ENCODE assay signal across 12 mouse cellular contexts in genomic region chr1:90245533-90245932, GRCm38 (mm10). TPM values are rescaled to one million over a fixed set of nuclear protein-coding genes. Genes with fewer than 3 reads are reported as not detected.
A peak's percentile ranks its signal among the peaks of the same experiment; 100 is the strongest.
DNase-seq lines count a peak whose midpoint lies in the region; ATAC-seq and TF ChIP-seq lines count a peak whose summit lies in the region.
"Had no signal": no experiment of that assay in that cellular context is flagged by ENCODE, and none has a peak within 500 bp of the region (broad histone marks: within the 10 kb centered on the region; RNA-seq: fewer than 3 reads in every experiment).

No protein-coding gene starts in this region.

- no peak for ATAC-seq in forebrain, embryonic 11.5 days (replicated peaks; ENCODE audit: low FRiP score)
- ATAC-seq in intestine, postnatal 0 days: no peak
- ATAC-seq in intestine, embryonic 15.5 days: no peak
- no peak for ATAC-seq in liver, embryonic 12.5 days

- H3K27me3 ChIP-seq in forebrain, embryonic 10.5 days (ENCODE audit: poor library complexity, severe bottlenecking): no peaks in the 10 kb centered on the region
- no peaks in the 10 kb centered on the region; the same call in 1 of the 2 replicates for H3K27me3 ChIP-seq in forebrain, embryonic 11.5 days (ENCODE audit: control insufficient read depth, insufficient read depth, low read length)
- no peaks in the 10 kb centered on the region for H3K27me3 ChIP-seq in intestine, postnatal 0 days (replicated peaks; ENCODE audit: control insufficient read depth, insufficient read depth, low read length)
- H3K27me3 ChIP-seq in intestine, embryonic 15.5 days (replicated peaks): no peaks in the 10 kb centered on the region
- peaks cover under 1% of the 10 kb centered on the region; the same call in 1 of the 2 replicates for H3K27me3 ChIP-seq in liver, embryonic 12.5 days (replicated peaks)
- H3K27me3 ChIP-seq: embryonic facial prominence, embryonic 12.5 days; kidney, embryonic 15.5 days; limb, embryonic 15.5 days had no signal

- WGBS in forebrain, embryonic 10.5 days: 88% methylated on average over 7 of the region's 7 CpGs
- 84% methylated on average over 7 of the region's 7 CpGs for WGBS in forebrain, embryonic 11.5 days
- 77% methylated on average over 7 of the region's 7 CpGs for WGBS in intestine, postnatal 0 days
- 76% methylated on average over 7 of the region's 7 CpGs for WGBS in intestine, embryonic 15.5 days
- WGBS in liver, embryonic 12.5 days (ENCODE audit: insufficient replicate concordance): 89% methylated on average over 7 of the region's 7 CpGs

- peak overlapping the region; percentile 72 for H3K27ac ChIP-seq in forebrain, embryonic 10.5 days
- H3K27ac ChIP-seq in forebrain, embryonic 11.5 days (ENCODE audit: low read depth, low read length): no peak overlapping the region
- H3K27ac ChIP-seq in intestine, postnatal 0 days (ENCODE audit: low read depth, low read length): no peak overlapping the region
- H3K27ac ChIP-seq in intestine, embryonic 15.5 days: no peak overlapping the region
- peak overlapping the region; percentile 94 for H3K27ac ChIP-seq in liver, embryonic 12.5 days
- H3K27ac ChIP-seq: embryonic facial prominence, embryonic 12.5 days; kidney, embryonic 15.5 days; limb, embryonic 15.5 days had no signal

- H3K36me3 ChIP-seq in forebrain, embryonic 10.5 days (replicated peaks): no peaks in the 10 kb centered on the region
- no peaks in the 10 kb centered on the region for H3K36me3 ChIP-seq in forebrain, embryonic 11.5 days (ENCODE audit: control insufficient read depth, insufficient read depth, low read length)
- H3K36me3 ChIP-seq in intestine, postnatal 0 days (ENCODE audit: control insufficient read depth, insufficient read depth): no peaks in the 10 kb centered on the region
- no peaks in the 10 kb centered on the region for H3K36me3 ChIP-seq in intestine, embryonic 15.5 days
- no peaks in the 10 kb centered on the region for H3K36me3 ChIP-seq in liver, embryonic 12.5 days
- H3K36me3 ChIP-seq: embryonic facial prominence, embryonic 12.5 days; kidney, embryonic 15.5 days; limb, embryonic 15.5 days had no signal

- TF ChIP-seq CTCF in intestine, postnatal 0 days (IDR thresholded peaks at IDR 0.05; ENCODE audit: low read depth): peak; percentile 50

- peaks cover 50% of the 10 kb centered on the region for H3K4me1 ChIP-seq in forebrain, embryonic 10.5 days
- peaks cover 5% of the 10 kb centered on the region; the same call in 1 of the 2 replicates for H3K4me1 ChIP-seq in forebrain, embryonic 11.5 days (replicated peaks; ENCODE audit: control insufficient read depth, insufficient read depth, low read length)
- H3K4me1 ChIP-seq in intestine, postnatal 0 days (replicated peaks; ENCODE audit: control insufficient read depth, insufficient read depth, low read length): no peaks in the 10 kb centered on the region
- H3K4me1 ChIP-seq in intestine, embryonic 15.5 days (replicated peaks): 0 out of 2 replicates have a peak, but pooled peaks cover 2% of the 10 kb centered on the region
- H3K4me1 ChIP-seq in liver, embryonic 12.5 days: peaks cover 100% of the 10 kb centered on the region

- H3K4me3 ChIP-seq in forebrain, embryonic 10.5 days: no peak overlapping the region
- H3K4me3 ChIP-seq in forebrain, embryonic 11.5 days (ENCODE audit: low read depth, low read length): no peak overlapping the region
- H3K4me3 ChIP-seq in intestine, postnatal 0 days (ENCODE audit: low read depth, low read length): no peak overlapping the region
- no peak overlapping the region for H3K4me3 ChIP-seq in intestine, embryonic 15.5 days (replicated peaks)
- no peak overlapping the region for H3K4me3 ChIP-seq in liver, embryonic 12.5 days
- H3K4me3 ChIP-seq: embryonic facial prominence, embryonic 12.5 days; kidney, embryonic 15.5 days; limb, embryonic 15.5 days had no signal

- H3K9ac ChIP-seq in forebrain, embryonic 11.5 days (ENCODE audit: low read length): no peak overlapping the region
- no peak overlapping the region for H3K9ac ChIP-seq in intestine, postnatal 0 days (ENCODE audit: low read depth, low read length)
- H3K9ac ChIP-seq in intestine, embryonic 15.5 days: no peak overlapping the region
- H3K9ac ChIP-seq in liver, embryonic 12.5 days: peak overlapping the region; percentile 67
- H3K9ac ChIP-seq: embryonic facial prominence, embryonic 12.5 days; kidney, embryonic 15.5 days; limb, embryonic 15.5 days had no signal

- H3K9me3 ChIP-seq in forebrain, embryonic 10.5 days: no peaks in the 10 kb centered on the region
- H3K9me3 ChIP-seq in forebrain, embryonic 11.5 days (ENCODE audit: control insufficient read depth, low read length): no peaks in the 10 kb centered on the region
- H3K9me3 ChIP-seq in intestine, postnatal 0 days (ENCODE audit: control insufficient read depth): no peaks in the 10 kb centered on the region
- H3K9me3 ChIP-seq in intestine, embryonic 15.5 days: no peaks in the 10 kb centered on the region
- no peaks in the 10 kb centered on the region for H3K9me3 ChIP-seq in liver, embryonic 12.5 days (replicated peaks)
- H3K9me3 ChIP-seq: embryonic facial prominence, embryonic 12.5 days; kidney, embryonic 15.5 days; limb, embryonic 15.5 days had no signal

- no peak for DNase-seq in forebrain, embryonic 10.5 days (ENCODE audit: extremely low spot score, low spot score)
- DNase-seq in forebrain, embryonic 11.5 days (ENCODE audit: low spot score): no peak
- DNase-seq in 416B (ENCODE audit: low read depth): peak; percentile 22
- no peak for DNase-seq in T-cell, adult 2 months (ENCODE audit: low spot score)
- no peak for DNase-seq in adipocyte (ENCODE audit: low spot score)
- DNase-seq: cerebellum, adult 11-12 months had no signal

- no peak overlapping the region for H3K4me2 ChIP-seq in forebrain, embryonic 11.5 days (ENCODE audit: low read depth, low read length, severe bottlenecking)
- H3K4me2 ChIP-seq in intestine, postnatal 0 days (replicated peaks; ENCODE audit: low read depth): no peak overlapping the region
- H3K4me2 ChIP-seq in intestine, embryonic 15.5 days (replicated peaks): no peak overlapping the region
- no peak overlapping the region for H3K4me2 ChIP-seq in liver, embryonic 12.5 days
- H3K4me2 ChIP-seq: embryonic facial prominence, embryonic 12.5 days; kidney, embryonic 15.5 days; limb, embryonic 15.5 days had no signal

RNA-seq across cellular contexts. Expression of gene Ackr3, which starts 41.8 kb away (rescaled TPM):
- 19.3 and 21.5 TPM in 2 replicates for polyA plus RNA-seq in forebrain, embryonic 10.5 days (2016; fragmentation: Nextera tagmentation; extraction: Ambion mirVana)
- 31.2 and 31.9 TPM in 2 replicates for polyA plus RNA-seq in forebrain, embryonic 11.5 days (2014; fragmentation: Nextera tagmentation; extraction: Ambion mirVana)
- 8.9 and 9.2 TPM in 2 replicates for polyA plus RNA-seq in intestine, postnatal 0 days (2015; fragmentation: Nextera tagmentation; extraction: Ambion mirVana)
- polyA plus RNA-seq in intestine, embryonic 15.5 days (2015; fragmentation: Nextera tagmentation; extraction: Ambion mirVana): 13.0 and 13.3 TPM in 2 replicates
- 9.0 and 10.4 TPM in 2 replicates for polyA plus RNA-seq in liver, embryonic 12.5 days (2016; fragmentation: Nextera tagmentation; extraction: Ambion mirVana)

Comparison
In these comparisons a context has a peak if more than half of its experiments do, and no peak if none do; other contexts are left out.
1. H3K27ac ChIP-seq: peak in forebrain, embryonic 10.5 days (single experiment) and liver, embryonic 12.5 days (single experiment); none in forebrain, embryonic 11.5 days (single experiment), intestine, postnatal 0 days (single experiment) and intestine, embryonic 15.5 days (single experiment).